Mouse (Mus musculus) retina, embryonic 14.5 days (tissue): ENCODE data around the gene Ccnd2.

Experiments used
- DNase-seq: peaks from one replicate; pipeline ENCODE4 v3.0.0-alpha.2; 2015; ENCODE audit warnings: low spot score

Gene Ccnd2

DNA sequence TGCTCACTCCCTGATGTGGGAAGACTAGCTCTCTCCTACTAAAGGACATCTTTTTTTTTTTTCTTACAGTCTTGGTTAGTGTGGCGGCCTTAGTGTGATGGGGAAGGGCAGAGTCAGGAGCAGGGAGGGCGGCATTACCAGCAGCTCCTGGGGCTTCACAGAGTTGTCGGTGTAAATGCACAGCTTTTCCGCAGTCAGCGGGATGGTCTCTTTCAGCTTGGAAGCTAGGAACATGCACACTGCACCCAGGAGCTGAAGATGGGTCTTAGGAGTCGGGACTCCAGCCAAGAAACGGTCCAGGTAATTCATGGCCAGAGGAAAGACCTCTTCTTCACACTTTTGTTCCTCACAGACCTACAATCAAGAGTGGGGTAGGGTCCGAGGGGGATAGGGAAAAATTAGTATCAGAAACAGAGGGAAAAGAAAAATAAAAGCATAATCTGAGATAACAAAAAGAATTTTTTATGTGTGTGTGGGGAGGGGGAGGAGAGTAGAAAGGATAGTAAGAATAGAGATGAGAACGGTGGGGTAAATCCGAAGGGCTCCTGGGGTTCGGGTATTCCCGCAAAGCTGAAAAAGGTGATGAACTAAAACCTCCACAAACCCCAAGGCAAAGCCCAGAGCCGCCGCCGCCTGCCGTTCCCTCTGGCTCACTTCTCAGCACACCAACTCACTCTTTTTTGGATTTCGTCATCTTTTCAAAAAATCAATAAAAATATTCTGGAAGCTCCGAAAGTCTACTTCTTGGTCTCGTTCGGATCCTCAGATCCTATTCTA is 3.3 kb downstream of the Ccnd2 start:
- peak; percentile 47 for DNase-seq

DNA sequence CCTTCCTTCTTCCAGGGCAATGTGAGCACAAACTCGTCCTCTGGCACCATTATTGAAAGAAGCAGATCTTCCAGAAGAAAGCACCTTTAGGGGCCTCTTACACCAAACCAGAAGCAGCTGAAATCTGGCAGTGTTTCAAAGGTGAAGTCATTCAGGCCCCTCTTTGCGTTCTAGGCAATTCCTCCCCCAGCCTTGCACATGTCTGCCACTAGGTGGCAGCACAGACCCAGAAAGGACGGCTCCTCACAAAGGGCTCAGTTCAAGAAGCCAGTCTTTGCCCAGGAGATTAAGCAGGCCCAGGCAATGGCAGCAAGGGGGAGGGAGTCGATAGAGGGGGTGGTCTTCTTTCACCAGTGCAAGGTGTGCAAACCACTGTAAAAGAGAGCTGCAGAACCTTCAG is 4.3 kb downstream of the Ccnd2 start:
- DNase-seq: peak; percentile 89

DNA sequence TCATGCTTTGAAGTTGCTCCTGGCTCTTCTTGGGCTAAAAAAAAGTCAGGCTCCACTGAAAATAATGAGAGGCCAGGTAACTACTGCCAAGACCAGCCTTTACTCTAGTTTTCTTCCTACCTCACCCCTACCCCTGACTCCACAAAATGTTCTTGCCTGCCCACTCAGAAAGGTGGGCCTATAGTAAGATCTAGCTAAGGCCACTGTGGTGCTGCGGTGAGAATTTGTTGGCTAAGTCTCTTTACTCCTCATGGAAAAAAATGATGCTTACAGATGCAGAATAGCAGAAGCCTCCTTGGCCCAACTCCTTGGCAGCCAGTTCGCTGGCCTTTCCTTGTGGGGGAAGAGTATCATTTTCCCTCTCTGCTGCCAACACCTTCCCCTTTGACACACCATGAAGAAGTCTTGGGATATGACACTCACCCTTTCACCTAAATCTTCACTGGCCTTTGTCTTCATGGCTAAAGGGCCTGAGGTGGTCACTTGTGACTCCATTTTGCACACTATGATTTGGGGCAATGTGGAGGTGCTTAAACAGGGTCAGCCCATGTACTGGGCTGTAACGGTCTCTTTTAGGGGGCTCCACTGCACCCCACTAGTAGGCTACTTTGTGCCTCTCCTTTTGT is 5.6 kb downstream of the Ccnd2 start:
- no peak for DNase-seq

DNA sequence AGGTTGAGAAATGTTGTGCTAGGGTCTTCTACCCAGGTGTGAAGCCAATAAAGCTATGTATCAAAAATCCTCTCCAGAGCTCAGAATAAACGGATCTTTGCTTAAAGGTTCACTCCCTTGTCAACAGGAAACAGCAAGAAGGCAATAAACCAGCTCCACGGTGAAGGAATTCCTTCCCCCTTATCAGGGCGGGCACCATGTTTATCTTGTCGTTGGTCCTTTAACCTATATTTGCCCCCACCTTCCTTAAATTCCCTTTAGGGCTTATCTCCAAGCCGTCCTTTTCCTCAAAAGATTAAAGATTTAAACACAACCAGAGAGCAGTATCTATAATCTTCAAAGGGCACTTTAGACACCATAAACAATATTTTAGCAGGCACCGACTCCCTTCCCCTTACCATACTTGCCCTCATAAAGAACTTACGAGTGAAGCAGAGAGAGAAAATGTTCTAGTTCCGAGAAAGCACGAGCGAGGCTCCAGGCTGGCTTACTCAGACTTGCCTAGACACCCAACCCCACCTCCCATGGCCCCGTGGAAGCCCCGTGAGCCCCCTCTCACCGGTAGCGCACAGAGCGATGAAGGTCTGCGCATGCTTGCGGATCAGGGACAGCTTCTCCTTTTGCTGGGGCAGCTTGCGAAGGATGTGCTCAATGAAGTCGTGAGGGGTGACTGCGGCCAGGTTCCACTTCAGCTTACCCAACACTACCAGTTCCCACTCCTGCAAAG is 6.4 kb downstream of the Ccnd2 start:
- no peak for DNase-seq

DNA sequence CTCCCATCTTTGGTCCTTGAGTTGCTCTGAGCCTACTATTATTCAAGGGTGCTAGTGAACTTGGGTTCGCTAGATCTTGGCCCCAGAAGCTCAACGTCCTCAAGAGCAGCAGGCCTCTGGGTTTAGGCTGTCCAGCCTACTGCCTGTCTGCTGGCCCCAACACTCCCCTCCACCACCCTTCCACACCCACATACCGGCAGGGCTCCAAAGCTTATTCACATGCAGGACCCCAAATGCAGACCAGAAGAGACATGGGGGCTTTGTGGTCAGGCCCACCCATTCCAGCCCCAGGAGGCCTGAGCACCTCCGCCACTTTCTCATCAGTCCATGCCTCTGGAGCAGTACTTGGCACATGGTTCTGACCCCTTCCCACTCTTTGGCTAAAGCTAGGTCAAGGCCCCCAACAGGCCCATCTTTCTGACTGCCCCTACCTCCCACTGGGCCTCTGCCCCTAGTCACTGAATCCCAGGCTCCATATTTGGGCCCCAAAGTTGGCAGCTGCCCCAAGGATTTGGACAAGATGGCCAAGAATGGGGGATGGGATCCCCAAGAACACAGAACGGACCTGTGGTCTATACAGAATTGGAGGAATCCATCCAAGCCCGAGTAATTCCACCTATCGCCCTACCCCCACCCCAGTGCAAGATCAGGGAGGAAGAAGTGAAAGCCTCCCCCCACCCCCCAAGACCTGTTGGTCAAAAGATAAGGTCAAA is 8.3 kb downstream of the Ccnd2 start:
- no peak for DNase-seq

DNA sequence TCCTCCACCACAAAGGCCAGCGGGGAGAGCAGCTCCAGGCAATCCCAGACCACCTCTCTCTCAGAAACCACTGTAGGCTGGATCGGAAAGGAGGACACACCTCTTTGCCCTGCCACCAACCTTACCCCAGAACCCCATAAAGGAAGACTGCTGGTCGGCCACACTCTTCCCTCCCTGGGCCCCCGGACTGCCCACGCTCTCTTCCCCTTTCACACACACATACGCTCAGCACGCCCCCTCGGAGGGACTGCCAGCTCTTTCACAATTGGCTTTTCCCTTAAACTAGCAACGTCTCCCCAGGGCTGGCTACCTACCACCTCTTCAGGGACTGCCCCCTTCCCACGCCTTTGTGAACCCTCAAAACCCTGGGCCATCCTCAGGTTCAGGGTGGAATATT is 8.9 kb downstream of the Ccnd2 start:
- no peak for DNase-seq

DNA sequence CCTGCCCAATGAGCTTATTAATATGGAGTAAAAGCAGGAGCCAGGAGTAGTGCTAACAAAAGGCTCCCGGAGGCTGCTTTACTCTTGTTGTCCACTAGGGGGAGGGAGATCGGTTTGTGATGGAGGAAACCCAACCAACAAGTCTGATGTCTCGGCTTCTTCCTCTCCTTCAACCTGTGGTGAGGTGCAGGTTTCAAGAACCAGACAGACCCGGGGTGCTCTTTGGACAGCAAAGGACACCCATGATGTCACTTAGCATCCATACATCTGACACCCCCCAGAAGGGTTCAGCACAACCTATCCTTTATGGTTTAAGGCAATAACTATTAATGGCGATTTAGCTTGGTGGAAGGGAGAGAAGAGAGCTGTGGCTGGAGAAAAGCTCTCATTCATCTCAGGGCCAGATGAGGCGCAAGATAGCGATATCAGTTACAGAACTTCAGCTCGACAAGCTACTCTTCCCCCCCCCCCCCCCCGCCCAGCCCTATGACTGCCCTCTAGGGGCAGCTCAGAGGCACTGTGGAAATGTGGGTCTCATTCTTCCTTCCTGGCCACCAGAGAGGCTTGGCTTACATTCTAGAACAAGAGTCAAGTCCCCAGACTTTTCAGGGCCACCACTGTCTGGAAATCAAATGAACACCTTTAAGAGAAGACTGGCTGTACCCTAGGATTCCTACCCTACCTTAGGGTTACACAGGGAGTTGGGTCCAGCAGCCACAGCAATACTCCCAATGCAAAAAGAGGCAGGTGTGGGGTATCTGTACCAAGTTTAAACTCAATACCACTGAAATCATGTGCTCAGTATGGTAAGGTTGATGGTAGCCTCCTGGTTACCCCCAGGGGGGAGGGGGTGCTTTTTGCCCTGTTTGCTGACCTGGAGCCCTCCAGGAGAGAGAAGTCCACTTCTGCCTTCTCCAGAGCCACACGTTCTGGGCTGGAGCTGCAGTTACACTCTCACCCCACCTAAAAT is 9.6 kb downstream of the Ccnd2 start:
- DNase-seq: peak; percentile 88

DNA sequence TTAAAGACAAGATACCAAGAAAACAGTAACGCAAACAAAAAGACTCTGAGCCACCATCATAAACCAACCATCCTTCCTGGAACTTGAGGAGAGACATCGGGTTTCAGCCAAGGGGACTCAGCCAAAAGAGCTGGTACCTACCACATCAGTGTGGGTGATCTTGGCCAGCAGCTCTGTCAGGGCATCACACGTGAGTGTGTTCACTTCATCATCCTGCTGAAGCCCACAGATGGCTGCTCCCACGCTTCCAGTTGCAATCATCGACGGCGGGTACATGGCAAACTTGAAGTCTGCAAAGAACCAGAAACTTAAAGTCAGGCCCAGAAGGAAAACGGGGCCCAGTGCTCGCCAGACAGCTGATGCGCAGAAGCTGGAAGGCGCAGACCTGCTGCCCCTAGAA is 13.0 kb downstream of the Ccnd2 start:
- DNase-seq: no peak

DNA sequence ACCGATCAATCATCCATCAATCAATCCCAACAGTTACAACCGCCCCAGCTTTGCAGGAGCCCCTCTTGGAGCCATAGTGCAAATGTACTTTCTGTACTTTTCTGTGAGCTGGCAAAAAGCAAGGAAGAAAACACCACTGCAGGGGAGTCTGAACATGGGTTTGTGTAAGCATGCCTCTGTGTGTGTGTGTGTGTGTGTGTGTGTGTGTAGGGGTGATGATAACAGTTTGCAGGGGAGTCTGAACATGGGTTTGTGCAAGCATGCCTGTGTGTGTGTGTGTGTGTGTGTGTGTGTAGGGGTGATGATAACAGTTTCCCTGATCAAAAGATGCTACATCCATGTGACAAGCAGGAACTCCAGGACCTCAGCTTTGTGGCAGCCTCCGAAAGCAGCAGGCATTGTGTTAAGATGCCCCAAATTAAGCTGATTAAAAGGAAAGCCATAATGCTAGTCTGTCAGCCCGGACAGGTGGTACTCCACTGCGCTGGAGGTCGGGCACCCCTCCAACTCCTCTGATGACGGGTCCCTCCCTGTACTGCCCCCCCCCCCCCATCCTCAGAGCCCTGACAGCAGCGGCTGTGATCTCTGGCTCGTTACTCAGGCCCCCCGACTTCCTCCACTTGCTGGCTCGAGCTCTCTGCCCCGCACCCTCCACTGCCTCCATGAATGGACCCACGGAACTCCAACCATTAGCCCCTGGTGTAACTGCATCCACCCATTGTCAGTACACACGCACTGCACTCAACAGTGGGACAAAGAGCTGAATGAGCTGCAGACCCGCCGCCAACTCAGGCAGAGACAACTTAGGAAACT is 18.4 kb downstream of the Ccnd2 start:
- peak; percentile 40 for DNase-seq

DNA sequence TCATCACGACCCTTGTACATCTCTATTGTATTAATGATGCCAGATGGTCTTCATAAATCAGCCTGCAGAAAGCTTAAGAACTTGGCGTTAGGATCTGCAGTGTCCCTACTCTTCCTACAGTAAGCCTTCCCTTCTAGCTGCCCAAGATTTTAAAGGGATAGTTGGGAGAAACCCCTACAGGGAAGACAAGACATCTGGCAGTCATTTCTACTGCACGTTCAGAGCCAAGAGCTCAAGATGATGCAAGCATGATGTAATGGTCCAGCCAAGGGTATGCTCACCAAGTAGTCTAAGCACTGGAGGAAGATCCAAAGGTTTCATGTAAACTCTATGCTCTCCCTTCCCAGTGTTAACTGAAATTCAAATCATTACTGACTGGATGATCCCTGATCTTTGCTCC is 19.3 kb downstream of the Ccnd2 start:
- DNase-seq: no peak

DNA sequence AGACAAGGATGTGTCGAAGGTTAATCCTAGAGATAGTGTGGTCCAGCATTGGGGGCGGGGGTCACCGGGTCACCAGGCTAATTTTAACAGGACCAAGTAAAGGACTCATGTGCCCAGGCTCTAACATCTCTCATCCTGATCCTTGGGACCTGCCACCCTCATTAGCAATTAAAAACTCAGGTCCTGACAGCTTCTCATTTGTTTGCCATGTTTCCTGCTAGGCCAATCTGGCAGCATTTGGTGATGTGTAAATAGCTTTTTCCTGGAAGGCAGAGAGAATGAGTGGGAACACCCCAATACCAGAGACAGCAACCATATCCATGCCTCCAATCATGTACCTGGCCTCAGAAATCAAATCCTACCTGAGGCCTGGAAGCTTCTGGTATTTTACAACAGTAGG is 20.0 kb downstream of the Ccnd2 start:
- DNase-seq: no peak

DNA sequence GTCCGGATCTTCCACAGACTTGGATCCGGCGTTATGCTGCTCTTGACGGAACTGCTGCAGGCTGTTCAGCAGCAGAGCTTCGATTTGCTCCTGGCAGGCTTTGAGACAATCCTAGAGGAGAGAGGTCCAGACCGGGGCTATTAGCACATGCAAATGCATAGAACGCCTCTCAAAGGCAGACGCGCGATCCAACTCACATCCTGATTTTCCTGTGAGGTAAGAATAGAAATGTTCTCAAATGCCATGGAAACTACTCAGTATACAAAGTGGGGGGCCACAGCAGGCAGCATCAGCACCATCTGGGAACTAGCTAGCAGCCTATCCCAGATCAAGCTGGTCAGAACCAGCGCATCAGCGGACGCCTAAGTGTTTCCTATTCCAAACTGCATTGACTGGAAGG is 21.6 kb downstream of the Ccnd2 start:
- DNase-seq: no peak

DNA sequence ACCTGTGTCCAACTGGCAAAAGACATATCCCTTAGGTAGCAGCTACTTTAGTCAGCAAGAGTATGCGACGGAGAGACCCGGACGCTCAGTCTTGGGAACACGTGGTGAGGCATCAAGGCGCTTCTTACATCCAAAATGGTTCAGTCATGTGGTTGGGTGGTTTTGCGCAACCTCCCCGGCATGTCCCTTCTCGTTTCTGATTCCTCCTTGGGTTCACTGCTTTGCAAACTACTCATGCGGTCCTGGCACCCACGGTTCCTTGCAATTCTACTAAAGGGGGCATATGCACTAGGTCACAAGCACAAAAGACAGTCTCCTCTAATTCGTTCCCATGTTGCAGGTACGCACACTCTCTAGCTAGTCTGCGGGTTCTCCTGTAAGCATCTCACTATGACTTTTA is 22.3 kb downstream of the Ccnd2 start:
- DNase-seq: no peak

DNA sequence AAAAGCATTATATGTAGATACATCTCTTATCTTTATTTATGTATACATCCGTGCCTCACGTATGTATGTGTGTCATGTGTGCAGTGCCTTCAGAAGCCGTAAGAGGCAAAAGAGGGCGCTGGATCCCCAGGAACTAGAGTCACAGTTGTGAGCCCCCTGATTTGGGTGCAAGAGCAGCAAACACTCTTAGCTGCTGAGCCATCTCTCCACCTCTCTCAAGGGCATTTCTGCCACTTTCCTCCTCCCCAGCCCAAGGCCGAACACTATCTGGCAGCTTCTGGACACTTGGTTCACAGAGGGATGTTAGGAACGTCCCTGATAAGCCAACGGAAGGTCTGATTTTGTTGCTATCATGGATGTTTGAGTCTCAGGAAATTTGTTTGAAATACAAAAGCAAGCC is 28.5 kb downstream of the Ccnd2 start:
- DNase-seq: no peak

DNA sequence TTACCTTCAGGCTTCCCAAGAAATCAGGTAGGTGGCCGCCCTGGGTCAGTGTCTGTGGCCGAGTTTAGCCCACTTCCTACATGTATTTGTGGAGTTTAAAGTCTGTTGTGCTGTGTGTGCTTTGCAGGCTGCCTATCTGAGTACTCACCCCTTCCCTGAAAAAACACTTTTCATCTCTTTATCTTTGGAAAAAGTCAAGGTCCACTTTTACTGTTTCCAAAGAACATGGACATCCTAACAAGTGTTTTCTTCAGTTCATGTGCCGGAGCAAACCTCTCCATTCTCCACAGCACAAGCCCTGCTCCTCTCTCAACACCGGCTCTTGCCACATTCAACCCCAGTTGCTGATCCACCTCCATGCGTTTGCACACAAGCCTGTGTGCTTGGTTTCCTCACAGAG is 29.0 kb downstream of the Ccnd2 start:
- DNase-seq: no peak

DNA sequence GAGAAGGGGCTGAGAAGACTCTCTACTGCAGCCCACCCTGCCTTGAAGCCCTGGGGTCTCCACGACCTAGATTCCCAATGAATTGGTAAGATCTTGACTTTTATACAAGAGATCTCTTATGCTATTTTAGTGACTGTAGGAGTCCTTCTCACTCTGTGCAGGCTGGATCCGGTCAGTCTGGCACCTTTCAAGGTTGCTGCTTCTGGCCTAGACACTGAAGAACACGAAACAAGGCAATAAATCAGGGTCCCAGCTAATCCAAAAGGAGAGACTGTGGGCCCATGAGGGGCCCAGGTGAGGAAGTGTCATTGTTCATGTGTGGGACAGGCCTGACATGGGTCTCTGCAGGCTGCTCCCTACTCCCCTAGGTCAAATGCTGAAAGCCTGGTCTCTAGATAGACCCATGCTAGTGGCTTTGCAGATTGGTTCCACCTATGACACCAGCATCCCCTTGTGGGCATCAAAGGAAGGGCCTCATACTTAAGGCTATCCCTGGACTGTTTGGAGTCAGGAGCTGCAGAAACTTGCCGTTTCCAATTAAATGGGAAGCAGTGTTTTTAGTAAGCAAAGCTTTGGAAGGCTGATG is 29.7 kb downstream of the Ccnd2 start:
- no peak for DNase-seq

DNA sequence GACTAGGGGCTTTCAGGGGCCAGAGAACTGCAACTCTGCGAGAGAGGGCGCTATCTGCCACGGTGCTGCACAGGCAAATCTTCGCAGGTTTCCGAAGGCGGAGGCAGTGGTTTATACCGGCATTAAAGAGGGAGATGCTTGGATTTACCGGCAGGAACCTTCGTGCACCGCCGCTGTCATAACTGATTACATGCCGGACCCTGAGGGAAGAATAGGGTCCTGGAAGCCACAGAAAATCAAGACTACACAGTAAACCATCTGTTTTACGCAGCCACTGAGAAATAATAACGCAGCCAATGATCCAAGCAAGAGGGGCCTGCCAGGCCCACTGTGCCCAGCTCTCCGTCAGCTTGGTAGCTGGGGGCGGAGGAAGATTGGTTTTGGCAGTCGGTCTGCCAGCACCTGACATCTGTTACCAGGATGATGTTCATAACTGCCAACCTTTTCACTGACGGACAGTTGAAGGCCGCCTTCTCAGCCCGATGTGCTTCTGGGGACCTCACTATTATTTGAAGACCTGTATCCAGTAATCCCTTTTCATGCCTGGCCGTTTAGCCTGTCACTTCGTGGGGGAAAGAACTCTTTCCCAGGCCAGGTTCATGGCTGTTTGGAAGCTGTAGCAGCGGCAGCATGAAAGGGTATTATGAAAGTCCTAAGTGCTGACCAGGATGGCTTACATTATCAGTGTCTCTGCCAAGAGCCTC is 37.1 kb downstream of the Ccnd2 start:
- no peak for DNase-seq

DNA sequence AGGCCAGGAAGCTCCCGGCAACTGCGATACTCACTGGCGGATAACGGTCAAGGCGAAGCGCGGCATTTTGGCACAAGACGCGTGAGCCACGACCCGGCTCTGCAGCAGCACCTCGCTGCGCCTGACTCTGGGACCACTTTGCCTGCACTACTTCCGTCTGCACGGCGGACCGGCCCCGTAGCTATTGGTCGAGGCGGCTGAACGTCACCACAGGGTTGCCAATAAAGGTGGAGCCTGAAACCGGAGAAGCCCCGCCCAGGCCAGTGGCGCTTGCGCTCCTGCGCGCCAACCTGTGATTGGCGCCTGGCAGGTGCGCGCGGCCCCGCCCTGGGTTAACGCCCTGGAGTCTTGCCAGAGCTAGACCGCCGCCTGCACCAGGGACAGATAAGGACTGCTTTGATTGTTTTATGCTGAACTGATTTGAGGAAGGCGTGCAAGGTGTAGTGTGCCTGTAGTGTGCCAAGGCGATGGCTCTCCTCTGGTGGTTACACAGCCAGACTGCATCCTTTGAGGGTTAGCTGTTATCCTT is 42.5 kb downstream of the Ccnd2 start, which contains the start of gene Tigar:
Gene Tigar (minus strand): TSS at position 156 of the 529 bp plus-strand sequence.
- DNase-seq: peak; percentile 94
